Mouse (Mus musculus) megakaryocyte, embryonic 14.5 days (primary cell): ENCODE data around the gene Creb3. TPM values are rescaled to one million over a fixed set of nuclear protein-coding genes. Genes with fewer than 3 reads are reported as not detected.
"Not testable (repeated sequence)": the region's sequence is repeated elsewhere in the genome, so short reads cannot be mapped to it uniquely, and the experiment has no call there.

ENCODE experiments used
- H3K27me3 ChIP-seq: replicated peaks from 2 replicates; pipeline ENCODE3; 2012; ENCODE audit warnings: inconsistent platforms
- H3K36me3 ChIP-seq: replicated peaks from 2 replicates; pipeline ENCODE3; 2012; ENCODE audit warnings: low read length, inconsistent platforms, mixed read lengths
- H3K4me1 ChIP-seq: 2 replicates; pipeline ENCODE4 v1.6.1; 2012; ENCODE audit warnings: inconsistent platforms
- H3K4me3 ChIP-seq: replicated peaks from 2 replicates; pipeline ENCODE3; 2012; ENCODE audit warnings: moderate library complexity, mild to moderate bottlenecking, inconsistent platforms
- H3K9me3 ChIP-seq: 2 replicates; pipeline ENCODE4 v1.6.1; 2012; ENCODE audit warnings: inconsistent platforms
- FLI1 ChIP-seq: IDR thresholded peaks from 2 replicates; pipeline ENCODE4 v1.6.1; 2012; ENCODE audit warnings: low read length, inconsistent platforms, mixed read lengths
- GATA1 ChIP-seq: IDR thresholded peaks from 3 replicates; pipeline ENCODE4 v1.6.1; 2012; ENCODE audit warnings: mixed read lengths, low read length, inconsistent platforms, borderline replicate concordance
- polyA plus RNA-seq: library from polyadenylated mRNA; stranded (reverse); fragments of >175 nt; gene quantifications from 2 replicates; pipeline ENCODE4 v1.2.3, GENCODE M21; 2012; ENCODE audit warnings: low replicate concordance; ENCODE audit not compliant: insufficient read depth

Gene Creb3
- polyA plus RNA-seq, 1 experiment = 2.7 TPM

- Histone ChIP-seq H3K9me3 (peaks cover 3% of the 10 kb centered on the region; the same call in 1 of the 2 replicates), H3K4me1 (peaks cover 35% of the 10 kb centered on the region), H3K4me3 (no peak overlapping the region), H3K27me3 (peaks cover 1% of the 10 kb centered on the region), H3K36me3 (peaks cover 61% of the 10 kb centered on the region)
- TF ChIP-seq GATA1 = no peak
- no peak for TF ChIP-seq FLI1
Observed at GRCm38 (mm10) chr4:43530581-43530980, 31.6 kb upstream of the Creb3 start.

DNA sequence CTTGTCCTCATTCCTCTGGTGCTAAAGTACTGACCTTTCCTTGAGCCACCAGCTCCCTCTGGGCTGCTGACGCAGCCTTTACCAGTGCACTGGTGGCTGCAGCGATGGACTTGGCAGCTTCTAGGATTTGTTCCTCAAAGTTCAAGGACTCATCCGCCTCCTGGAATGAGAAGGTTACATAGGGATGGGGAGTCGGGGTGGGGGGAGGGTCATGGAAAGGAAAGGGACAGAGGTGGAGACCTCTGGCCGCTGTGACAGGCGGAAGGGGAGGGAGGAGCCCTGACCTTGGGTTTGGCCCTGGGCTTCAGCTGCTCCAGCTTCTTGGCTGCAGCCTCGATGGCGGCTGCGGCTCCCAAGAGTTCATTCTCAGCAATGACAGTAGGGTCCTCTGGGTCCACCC, 28.9 kb upstream of the Creb3 start:
- TF ChIP-seq FLI1 = no peak
- TF ChIP-seq GATA1 = no peak
- H3K4me3 ChIP-seq = no peak overlapping the region
- H3K4me1 ChIP-seq = peaks cover 57% of the 10 kb centered on the region
- no peaks in the 10 kb centered on the region for H3K9me3 ChIP-seq
- no peaks in the 10 kb centered on the region for H3K27me3 ChIP-seq
- H3K36me3 ChIP-seq = peaks cover 88% of the 10 kb centered on the region

DNA sequence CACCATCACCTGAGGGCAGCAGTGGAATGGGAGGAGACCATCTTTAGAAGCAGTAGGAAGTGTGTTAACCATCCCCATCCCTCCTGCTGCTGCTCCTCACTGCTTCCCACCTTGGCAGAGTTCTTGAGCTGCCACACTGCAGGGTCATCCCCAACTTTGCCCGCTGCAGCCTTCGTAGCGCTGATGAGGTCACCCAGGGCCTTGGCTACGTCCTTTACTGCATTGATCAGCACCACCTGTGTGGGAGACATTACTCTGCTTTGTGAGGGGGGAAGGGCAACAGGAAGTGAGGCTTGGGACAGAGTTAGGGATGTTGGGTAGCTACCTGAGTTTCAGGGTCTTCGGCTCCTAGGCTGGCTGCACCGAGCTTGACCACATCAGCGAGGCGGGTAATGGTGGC, 26.5 kb upstream of the Creb3 start:
- H3K36me3 ChIP-seq = peaks cover 100% of the 10 kb centered on the region
- TF ChIP-seq FLI1 (no peak), GATA1 (no peak)
- H3K4me1 ChIP-seq = peaks cover 80% of the 10 kb centered on the region
- H3K27me3 ChIP-seq = no peaks in the 10 kb centered on the region
- peak overlapping the region; percentile 16 for H3K4me3 ChIP-seq
- H3K9me3 ChIP-seq = no peaks in the 10 kb centered on the region

GRCm38 (mm10) chr4:43536031-43536430, 26.1 kb upstream of the Creb3 start:
- Histone ChIP-seq H3K4me1 (peaks cover 80% of the 10 kb centered on the region), H3K36me3 (peaks cover 100% of the 10 kb centered on the region), H3K4me3 (no peak overlapping the region), H3K27me3 (no peaks in the 10 kb centered on the region), H3K9me3 (no peaks in the 10 kb centered on the region)
- no peak; the same call in 1 of the 2 replicates for TF ChIP-seq FLI1
- no peak for TF ChIP-seq GATA1

DNA sequence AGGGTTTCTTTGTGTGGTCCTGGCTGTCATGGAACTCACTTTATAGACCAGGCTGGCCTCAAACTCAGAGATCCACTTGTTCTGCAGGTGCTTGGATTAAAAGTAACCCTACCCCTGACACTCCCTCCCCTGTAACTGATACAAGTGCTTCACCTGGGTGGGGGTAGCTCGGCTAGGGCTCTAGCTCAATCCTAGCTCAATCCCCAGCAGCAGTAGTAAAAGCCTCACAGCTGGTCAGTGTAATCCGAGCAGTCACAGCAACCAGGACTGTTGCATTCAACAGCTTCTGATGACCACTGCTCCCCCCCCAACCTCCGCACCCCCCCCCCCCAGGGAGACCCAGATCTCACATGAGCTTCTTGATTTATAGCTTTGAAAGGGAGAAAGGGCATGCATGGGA, 20.1 kb upstream of the Creb3 start:
- peaks cover 83% of the 10 kb centered on the region for H3K4me1 ChIP-seq
- H3K36me3 ChIP-seq = peaks cover 99% of the 10 kb centered on the region
- H3K27me3 ChIP-seq = no peaks in the 10 kb centered on the region
- no peak for TF ChIP-seq FLI1
- TF ChIP-seq GATA1 = no peak
- no peaks in the 10 kb centered on the region for H3K9me3 ChIP-seq
- H3K4me3 ChIP-seq = no peak overlapping the region

DNA sequence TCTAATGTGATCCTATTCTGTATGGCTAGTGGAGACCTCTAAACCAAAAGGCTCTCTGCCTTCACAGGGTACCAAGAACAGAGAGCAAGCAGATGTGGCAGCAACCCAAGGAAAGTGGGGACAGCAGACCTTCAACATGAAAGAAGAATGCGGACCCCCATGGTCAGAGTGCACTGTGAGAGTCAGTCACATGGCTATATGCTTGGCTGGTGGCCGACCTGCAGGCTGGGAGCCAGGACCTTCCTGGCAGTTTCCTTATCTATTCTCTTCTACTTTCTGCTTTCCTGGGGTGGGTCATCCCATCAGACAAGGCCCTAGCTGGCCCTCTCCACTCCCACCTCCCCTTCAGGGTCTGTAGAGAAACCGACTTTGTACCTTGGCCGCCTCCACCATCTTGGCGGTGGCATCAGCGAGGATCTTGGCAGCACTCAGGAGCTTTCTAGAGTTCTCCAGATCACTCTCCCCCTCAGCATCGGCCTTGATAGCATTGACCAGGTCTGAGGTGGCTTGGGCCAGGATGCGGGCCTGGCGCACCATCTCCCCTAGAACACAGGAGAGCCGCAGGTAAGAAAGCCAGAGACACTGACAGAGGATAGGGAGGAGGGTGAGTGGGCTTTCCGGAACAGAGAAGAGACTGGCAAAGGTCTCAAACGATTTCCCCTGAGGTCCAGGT, 15.6 kb upstream of the Creb3 start:
- Histone ChIP-seq H3K9me3 (no peaks in the 10 kb centered on the region), H3K4me1 (peaks cover 92% of the 10 kb centered on the region), H3K27me3 (no peaks in the 10 kb centered on the region), H3K4me3 (no peak overlapping the region), H3K36me3 (peaks cover 100% of the 10 kb centered on the region)
- TF ChIP-seq GATA1 = no peak
- no peak for TF ChIP-seq FLI1

DNA sequence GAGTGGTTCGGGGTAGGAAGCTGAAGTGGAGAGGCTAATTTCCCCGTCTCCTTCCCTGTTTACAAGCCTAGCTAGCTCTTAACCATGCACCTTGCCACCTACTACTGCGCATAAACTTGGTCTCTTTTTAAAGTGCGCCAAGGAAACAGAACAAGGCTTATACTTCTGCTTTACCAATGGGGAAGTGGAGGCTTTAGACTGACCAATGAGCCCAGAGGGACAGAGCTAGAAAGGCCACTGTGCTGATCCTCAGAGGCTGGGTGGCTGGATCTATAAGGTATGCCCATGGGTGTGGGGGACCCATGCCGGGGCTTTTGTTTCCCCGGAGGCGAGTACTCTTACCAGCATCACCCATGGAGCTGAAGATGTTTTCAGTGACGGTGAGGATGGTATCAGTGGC, 15.0 kb upstream of the Creb3 start:
- no peak for TF ChIP-seq FLI1
- TF ChIP-seq GATA1 = no peak
- Histone ChIP-seq H3K4me1 (peaks cover 93% of the 10 kb centered on the region), H3K9me3 (0 out of 2 replicates have a peak, but pooled peaks cover under 1% of the 10 kb centered on the region), H3K27me3 (no peaks in the 10 kb centered on the region), H3K36me3 (peaks cover 100% of the 10 kb centered on the region), H3K4me3 (no peak overlapping the region)

DNA sequence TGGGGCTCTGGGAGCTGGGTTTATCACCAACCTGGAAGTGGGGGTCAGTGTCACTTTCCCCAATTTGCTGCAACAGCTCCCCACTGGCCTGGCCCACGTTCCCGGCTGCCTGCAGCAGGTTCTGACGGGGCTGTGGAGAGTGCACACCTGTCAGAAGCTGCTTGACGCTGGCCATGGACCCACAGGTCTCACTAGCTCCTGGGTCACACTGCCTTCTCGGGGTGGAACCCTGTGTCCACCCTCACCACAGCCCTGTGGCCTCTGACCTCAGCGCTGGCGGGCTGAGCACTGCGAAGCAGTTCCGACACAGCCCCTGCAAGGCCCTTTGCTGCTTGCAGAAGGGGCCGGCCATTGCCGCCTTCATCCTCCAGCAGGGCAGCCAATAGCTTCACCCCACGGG, 13.1 kb upstream of the Creb3 start:
- no peaks in the 10 kb centered on the region for H3K27me3 ChIP-seq
- H3K4me3 ChIP-seq = no peak overlapping the region
- no peak for TF ChIP-seq GATA1
- TF ChIP-seq FLI1 = no peak
- H3K4me1 ChIP-seq = peaks cover 93% of the 10 kb centered on the region
- peaks cover 100% of the 10 kb centered on the region for H3K36me3 ChIP-seq
- H3K9me3 ChIP-seq = peaks cover 9% of the 10 kb centered on the region; the same call in 1 of the 2 replicates

DNA sequence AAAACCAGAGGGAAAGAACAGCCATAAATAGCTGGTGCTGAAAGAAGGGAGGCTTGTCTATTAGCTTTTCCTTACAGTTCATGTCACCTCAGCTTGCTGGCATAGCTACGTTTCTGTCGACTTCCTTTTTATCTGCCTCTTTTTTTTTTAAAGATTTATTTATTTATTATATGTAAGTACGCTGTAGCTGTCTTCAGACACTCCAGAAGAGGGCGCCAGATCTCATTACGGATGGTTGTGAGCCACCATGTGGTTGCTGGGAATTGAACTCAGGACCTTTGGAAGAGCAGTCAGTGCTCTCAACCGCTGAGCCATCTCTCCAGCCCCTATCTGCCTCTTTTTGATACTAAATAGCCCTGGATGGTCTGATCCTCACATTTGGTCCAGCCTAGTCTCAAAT, 10.3 kb upstream of the Creb3 start:
- H3K27me3 ChIP-seq, H3K4me3 ChIP-seq, H3K9me3 ChIP-seq: not testable (repeated sequence)
- H3K4me1 ChIP-seq = peaks cover 95% of the 10 kb centered on the region
- peaks cover 100% of the 10 kb centered on the region for H3K36me3 ChIP-seq

DNA sequence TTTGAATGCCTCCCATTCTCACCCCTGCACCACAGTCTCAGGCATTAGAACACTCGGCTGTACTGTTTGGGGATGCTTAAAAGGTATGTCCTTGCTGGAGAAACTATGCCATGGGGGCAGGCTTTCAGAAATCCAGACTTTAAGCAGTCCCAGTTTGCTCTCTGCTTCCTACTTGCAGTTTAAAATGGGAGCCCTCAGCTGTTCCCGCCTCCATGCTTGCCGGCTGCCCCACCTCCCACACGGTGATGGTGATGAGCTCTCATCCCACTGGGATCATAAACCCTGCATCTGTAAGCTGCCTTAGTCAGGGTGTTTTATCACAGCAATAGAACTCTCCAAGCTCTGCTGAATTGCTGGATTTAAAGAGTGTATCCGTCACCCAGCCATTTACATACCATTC, 9.7 kb upstream of the Creb3 start:
- no peak for TF ChIP-seq FLI1
- TF ChIP-seq GATA1 = no peak
- Histone ChIP-seq H3K9me3 (peaks cover 9% of the 10 kb centered on the region; the same call in 1 of the 2 replicates), H3K27me3 (no peaks in the 10 kb centered on the region), H3K4me3 (no peak overlapping the region), H3K4me1 (peaks cover 95% of the 10 kb centered on the region), H3K36me3 (peaks cover 100% of the 10 kb centered on the region)

DNA sequence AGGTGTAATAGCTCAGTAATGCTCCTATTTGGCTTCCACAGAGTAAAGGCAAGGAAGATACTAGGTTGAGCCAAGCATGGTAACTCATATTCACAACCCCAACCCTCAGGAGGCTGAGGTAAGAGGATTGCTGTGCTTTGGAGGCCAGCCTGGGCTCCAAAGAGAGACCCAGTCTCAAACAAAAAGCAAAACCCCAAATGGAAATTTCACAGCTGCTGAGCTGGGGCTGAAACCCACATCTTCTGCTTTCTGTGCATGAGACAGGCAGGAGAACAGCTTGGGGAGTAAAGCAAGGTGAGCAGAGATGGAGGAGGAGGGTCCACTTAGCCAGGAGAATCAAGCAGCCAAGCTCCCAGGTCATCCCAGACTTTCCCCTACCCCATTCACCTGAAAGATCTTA, 8.2 kb upstream of the Creb3 start:
- Histone ChIP-seq H3K4me3 (peak overlapping the region; percentile 79), H3K36me3 (peaks cover 98% of the 10 kb centered on the region), H3K9me3 (peaks cover 9% of the 10 kb centered on the region; the same call in 1 of the 2 replicates), H3K27me3 (no peaks in the 10 kb centered on the region), H3K4me1 (peaks cover 95% of the 10 kb centered on the region)
- TF ChIP-seq GATA1 (no peak), FLI1 (no peak)
